Mouse (Mus musculus) liver, adult 2 months (tissue): ENCODE results near the gene Sept4. TPM values are rescaled to one million over a fixed set of nuclear protein-coding genes. Genes with fewer than 3 reads are reported as not detected.

Experiments
- DNase-seq: peaks from one replicate; pipeline ENCODE4 v3.0.0-alpha.2; 2011; ENCODE audit warnings: low read depth, low spot score; ENCODE audit errors: extremely low read depth
- H3K27ac ChIP-seq: fragments of 200-500 bp; replicated peaks from 2 replicates; pipeline ENCODE4 v1.5.1; 2012; ENCODE audit warnings: low read depth, mild to moderate bottlenecking, control low read depth, inconsistent platforms, low read length; ENCODE audit not compliant: insufficient read depth
- H3K27me3 ChIP-seq: fragments of 200-500 bp; 2 replicates; pipeline ENCODE4 v1.6.1; 2012; ENCODE audit warnings: mild to moderate bottlenecking, moderate library complexity, low read length, inconsistent platforms; ENCODE audit not compliant: control insufficient read depth, insufficient read depth
- H3K36me3 ChIP-seq: fragments of 200-500 bp; 2 replicates; pipeline ENCODE4 v1.6.1; 2012; ENCODE audit warnings: low read length, inconsistent platforms; ENCODE audit not compliant: control insufficient read depth, insufficient read depth
- H3K4me1 ChIP-seq: fragments of 200-500 bp; 2 replicates; pipeline ENCODE4 v1.6.1; 2011; ENCODE audit warnings: low read length; ENCODE audit not compliant: control insufficient read depth, insufficient read depth
- H3K4me3 ChIP-seq: fragments of 200-500 bp; 2 replicates; pipeline ENCODE4 v1.5.1; 2011; ENCODE audit warnings: low read depth, mild to moderate bottlenecking, control low read depth, low read length, moderate library complexity; ENCODE audit not compliant: insufficient read depth
- H3K79me2 ChIP-seq: fragments of 200-500 bp; 2 replicates; pipeline ENCODE4 v1.6.1; 2012; ENCODE audit warnings: inconsistent platforms, mild to moderate bottlenecking, low read length, moderate library complexity; ENCODE audit not compliant: control insufficient read depth, insufficient read depth
- H3K9ac ChIP-seq: fragments of 200-500 bp; 2 replicates; pipeline ENCODE4 v1.6.1; 2012; ENCODE audit warnings: low read depth, mild to moderate bottlenecking, control low read depth, inconsistent platforms, low read length
- CTCF ChIP-seq: fragments of 200-500 bp; IDR thresholded peaks from 2 replicates; pipeline ENCODE4 v1.5.1; 2011; ENCODE audit warnings: low read depth, low read length, control low read depth
- POLR2A ChIP-seq: fragments of 200-500 bp; IDR thresholded peaks from 2 replicates; pipeline ENCODE4 v1.6.1; 2011; ENCODE audit warnings: low read length, control low read depth; ENCODE audit not compliant: insufficient read depth; ENCODE audit errors: extremely low read depth
- WGBS: fragments of 180-500 bp; shearing (Covaris S2); methylation state at CpG from one replicate; pipeline ENCODE4 v1.1.7; 2018; 5-methylcytosine and 5-hydroxymethylcytosine counted together
- polyA plus RNA-seq: library from polyadenylated mRNA; depleted of rRNA; stranded (reverse); fragments of >200 nt; gene quantifications from 2 replicates; pipeline ENCODE4 v1.2.3, GENCODE M21; 2012
- total RNA-seq: library from RNA; depleted of rRNA; stranded (reverse); fragments of >200 nt; gene quantifications from 2 replicates; pipeline ENCODE4 v1.2.3, GENCODE M21; 2014

Sept4 gene
- total and polyA plus RNA-seq, 2 experiments, result 10.8 TPM

GRCm38 (mm10) chr11:87587211-87587874, 18.6 kb downstream of the Sept4 start:
- 92% methylated on average over 5 of the region's 5 CpGs for WGBS
- peaks cover 3% of the 10 kb centered on the region; the same call in 1 of the 2 replicates for H3K79me2 ChIP-seq
- peaks cover 18% of the 10 kb centered on the region for H3K4me1 ChIP-seq
- no peak overlapping the region for H3K27ac ChIP-seq
- no peak overlapping the region for H3K9ac ChIP-seq
- no peak for DNase-seq
- H3K4me3 ChIP-seq, result no peak overlapping the region
- TF ChIP-seq CTCF (no peak), POLR2A (no peak)
- no peaks in the 10 kb centered on the region for H3K36me3 ChIP-seq
- H3K27me3 ChIP-seq, result no peaks in the 10 kb centered on the region

- Histone ChIP-seq H3K4me3 (no peak overlapping the region), H3K9ac (no peak overlapping the region), H3K36me3 (no peaks in the 10 kb centered on the region), H3K4me1 (peaks cover 23% of the 10 kb centered on the region), H3K27ac (no peak overlapping the region), H3K79me2 (peaks cover 8% of the 10 kb centered on the region; the same call in 1 of the 2 replicates), H3K27me3 (no peaks in the 10 kb centered on the region)
- DNase-seq, result no peak
- no peak for TF ChIP-seq CTCF
- no peak for TF ChIP-seq POLR2A
- WGBS, result 78% methylated on average over 8 of the region's 8 CpGs
Measured at GRCm38 (mm10) chr11:87589605-87590004, 20.9 kb downstream of the Sept4 start.

- H3K27me3 ChIP-seq, result no peaks in the 10 kb centered on the region
- H3K9ac ChIP-seq, result peak overlapping the region; percentile 93
- DNase-seq, result peak; percentile 34
- no peak for TF ChIP-seq POLR2A
- no peak for TF ChIP-seq CTCF
- peak overlapping the region; percentile 97 for H3K27ac ChIP-seq
- peaks cover 25% of the 10 kb centered on the region for H3K4me1 ChIP-seq
- peaks cover 12% of the 10 kb centered on the region; the same call in 1 of the 2 replicates for H3K79me2 ChIP-seq
- H3K4me3 ChIP-seq, result peak overlapping the region; percentile 77
- under 1% methylated on average over 25 of the region's 25 CpGs for WGBS
- no peaks in the 10 kb centered on the region for H3K36me3 ChIP-seq
Measured at GRCm38 (mm10) chr11:87590841-87591525, 22.3 kb downstream of the Sept4 start.

- H3K36me3 ChIP-seq, result no peaks in the 10 kb centered on the region
- peaks cover 23% of the 10 kb centered on the region for H3K4me1 ChIP-seq
- DNase-seq, result peak; percentile 97
- H3K9ac ChIP-seq, result peak within 1 kb of the TSS; percentile 93
- peak within 1 kb of the TSS; percentile 97 for H3K27ac ChIP-seq
- TF ChIP-seq CTCF (no peak), POLR2A (peak; percentile 84)
- H3K27me3 ChIP-seq, result no peaks in the 10 kb centered on the region
- under 1% methylated on average over 61 of the region's 61 CpGs for WGBS
- H3K79me2 ChIP-seq, result peaks cover 12% of the 10 kb centered on the region; the same call in 1 of the 2 replicates
- H3K4me3 ChIP-seq, result peak within 1 kb of the TSS; percentile 77
Measured at GRCm38 (mm10) chr11:87591526-87592353, 23.0 kb downstream of the Sept4 start, which contains the start of gene Mtmr4. TSS of gene Mtmr4 (plus strand) at chr11:87592162.

GRCm38 (mm10) chr11:87592354-87592695, 23.6 kb downstream of the Sept4 start:
- no peak for DNase-seq
- WGBS, result under 1% methylated on average over 15 of the region's 15 CpGs
- H3K9ac ChIP-seq, result peak overlapping the region; percentile 81
- no peak for TF ChIP-seq CTCF
- TF ChIP-seq POLR2A, result no peak
- no peaks in the 10 kb centered on the region for H3K27me3 ChIP-seq
- peaks cover 22% of the 10 kb centered on the region for H3K4me1 ChIP-seq
- peaks cover 3% of the 10 kb centered on the region; the same call in 1 of the 2 replicates for H3K36me3 ChIP-seq
- H3K27ac ChIP-seq, result peak overlapping the region; percentile 91
- peaks cover 12% of the 10 kb centered on the region; the same call in 1 of the 2 replicates for H3K79me2 ChIP-seq
- H3K4me3 ChIP-seq, result peak overlapping the region; percentile 71
